In the genomic region with DNA sequence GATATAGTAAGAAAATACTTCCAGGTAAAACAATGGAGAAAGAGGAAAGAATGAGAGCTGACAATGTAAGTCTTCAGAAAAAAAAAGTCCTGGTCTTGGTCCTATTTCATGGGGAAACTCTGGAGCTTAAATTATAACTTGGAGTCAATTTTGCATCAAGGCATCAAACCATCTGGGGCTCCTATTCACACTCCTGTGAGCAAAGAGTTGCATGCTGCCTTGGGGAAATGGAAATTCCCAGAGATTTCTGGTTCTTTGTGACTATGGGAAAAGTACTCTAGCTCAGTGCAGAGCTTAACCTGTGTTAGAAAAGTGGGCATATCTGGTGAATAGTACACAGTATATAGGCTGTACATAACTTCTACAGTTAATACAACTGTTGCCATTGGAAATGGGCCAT, we compare ENCODE assay signal across 24 mouse cellular contexts.
"Had no signal": no experiment of that assay in that cellular context is flagged by ENCODE, and none has a peak within 500 bp of the region (broad histone marks: within the 10 kb centered on the region; RNA-seq: fewer than 3 reads in every experiment).

No protein-coding gene starts in this region.

- H3K27ac ChIP-seq: gastrocnemius, adult 2 months; heart, embryonic 10.5 days; hindbrain, embryonic 13.5 days; hindbrain, embryonic 15.5 days; hindbrain, postnatal 0 days; kidney, embryonic 15.5 days; kidney, postnatal 0 days; limb, embryonic 13.5 days; limb, embryonic 15.5 days; liver, embryonic 12.5 days had no signal

- H3K4me1 ChIP-seq: heart, embryonic 10.5 days; hindbrain, embryonic 13.5 days; hindbrain, embryonic 15.5 days; kidney, embryonic 15.5 days; limb, embryonic 13.5 days; limb, embryonic 15.5 days; liver, embryonic 12.5 days had no signal

- H3K4me3 ChIP-seq: gastrocnemius, adult 2 months; heart, embryonic 10.5 days; heart, embryonic 12.5 days; hindbrain, embryonic 13.5 days; hindbrain, embryonic 15.5 days; kidney, embryonic 15.5 days; limb, embryonic 13.5 days; limb, embryonic 15.5 days; liver, embryonic 12.5 days had no signal

- DNase-seq: gastrocnemius, adult 2 months; gastrocnemius, postnatal 10 days; gastrocnemius, postnatal 25 days; heart, adult 18-20 months; heart, postnatal 10 days; heart, postnatal 4 days; kidney, adult 11 months; kidney, adult 2 months; kidney, adult 9 months; kidney, postnatal 14 days; kidney, postnatal 36 days; layer of hippocampus, adult 9-11 months; layer of hippocampus, postnatal 36 days; left cerebral cortex, postnatal 4 days had no signal

- H3K36me3 ChIP-seq: heart, embryonic 10.5 days; heart, embryonic 12.5 days; hindbrain, embryonic 13.5 days; hindbrain, embryonic 15.5 days; kidney, embryonic 15.5 days; limb, embryonic 13.5 days; limb, embryonic 15.5 days; liver, embryonic 12.5 days had no signal

- H3K27me3 ChIP-seq: heart, embryonic 12.5 days; hindbrain, embryonic 13.5 days; hindbrain, embryonic 15.5 days; kidney, embryonic 15.5 days; limb, embryonic 13.5 days; limb, embryonic 15.5 days; liver, embryonic 12.5 days had no signal

- H3K9me3 ChIP-seq: heart, embryonic 10.5 days; heart, embryonic 12.5 days; hindbrain, embryonic 13.5 days; hindbrain, embryonic 15.5 days; kidney, embryonic 15.5 days; limb, embryonic 13.5 days; limb, embryonic 15.5 days; liver, embryonic 12.5 days had no signal
